Mouse (Mus musculus) cerebellum, adult 9-10 months (tissue): ENCODE measurements around the gene Smarcc1.
A peak's percentile ranks its signal among the peaks of the same experiment; 100 is the strongest.
"Not testable (repeated sequence)": the region's sequence is repeated elsewhere in the genome, so short reads cannot be mapped to it uniquely, and the experiment has no call there.

Experiments
- DNase-seq: peaks from one replicate; pipeline ENCODE4 v3.0.0; 2022

Smarcc1 gene

GRCm38 (mm10) chr9:110132201-110132605 is 14.7 kb downstream of the Smarcc1 start:
- no peak for DNase-seq

DNA sequence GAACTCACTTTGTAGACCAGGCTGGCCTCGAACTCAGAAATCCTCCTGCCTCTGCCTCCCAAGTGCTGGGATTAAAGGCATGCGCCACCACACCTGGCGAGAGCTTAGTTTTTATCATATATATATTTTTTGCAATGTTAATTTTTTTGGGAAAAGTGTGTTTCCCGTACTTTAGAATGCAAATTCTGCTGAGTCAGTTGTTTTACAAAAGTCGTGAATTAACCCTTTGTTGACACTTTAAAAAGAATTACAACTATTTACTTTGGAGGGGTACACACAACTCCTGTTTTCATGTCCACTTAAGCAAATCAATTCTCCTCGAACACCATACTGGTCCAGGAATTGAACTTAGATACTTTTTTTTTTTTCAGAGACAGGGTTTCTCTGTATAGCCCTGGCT is 15.4 kb downstream of the Smarcc1 start:
- DNase-seq = no peak

- no peak for DNase-seq
Measured at GRCm38 (mm10) chr9:110134176-110134575, 16.7 kb downstream of the Smarcc1 start.

DNA sequence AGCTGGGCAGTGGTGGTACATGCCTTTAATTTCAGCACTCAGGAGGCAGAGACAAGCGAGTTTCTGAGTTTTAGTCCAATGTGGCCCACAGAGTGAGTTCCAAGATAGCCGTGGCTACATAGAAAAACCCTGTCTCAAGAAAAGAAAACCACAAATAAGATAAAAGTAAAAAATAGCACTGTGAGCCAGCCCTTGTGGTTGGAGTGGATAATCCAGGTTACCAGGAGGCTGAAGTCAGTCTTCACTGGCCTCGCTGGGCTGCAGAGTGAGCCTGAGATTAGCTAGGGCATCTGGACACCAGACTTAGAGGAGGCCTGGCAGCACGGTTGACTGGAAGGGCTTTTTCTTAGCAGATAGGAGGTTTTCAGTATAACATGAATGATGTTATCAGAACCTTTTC is 21.6 kb downstream of the Smarcc1 start:
- DNase-seq = no peak

- DNase-seq = no peak
Measured at GRCm38 (mm10) chr9:110142097-110142496, 24.6 kb downstream of the Smarcc1 start.

DNA sequence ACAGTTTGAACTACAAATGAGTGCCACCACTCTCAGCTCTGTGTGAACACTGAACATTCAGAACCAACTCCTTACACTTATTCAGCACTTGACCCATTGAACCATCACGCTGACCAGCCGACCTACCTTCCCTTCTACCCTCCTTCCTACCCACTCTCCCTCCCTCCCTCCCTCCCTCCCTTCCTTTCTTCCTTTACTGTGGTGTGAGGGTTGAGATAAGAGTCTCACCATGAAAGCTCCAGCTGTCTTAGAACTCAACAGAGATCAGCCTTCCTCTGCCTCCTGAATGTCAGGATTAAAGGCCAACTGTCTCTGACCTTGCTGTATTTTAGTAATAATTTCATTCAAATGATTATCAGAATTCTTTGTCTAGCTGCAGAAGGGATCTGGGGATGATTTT is 31.1 kb downstream of the Smarcc1 start:
- no peak for DNase-seq

GRCm38 (mm10) chr9:110159036-110159435 is 41.5 kb downstream of the Smarcc1 start:
- no peak for DNase-seq

- DNase-seq = not testable (repeated sequence)
Measured at GRCm38 (mm10) chr9:110160486-110160885, 43.0 kb downstream of the Smarcc1 start.

DNA sequence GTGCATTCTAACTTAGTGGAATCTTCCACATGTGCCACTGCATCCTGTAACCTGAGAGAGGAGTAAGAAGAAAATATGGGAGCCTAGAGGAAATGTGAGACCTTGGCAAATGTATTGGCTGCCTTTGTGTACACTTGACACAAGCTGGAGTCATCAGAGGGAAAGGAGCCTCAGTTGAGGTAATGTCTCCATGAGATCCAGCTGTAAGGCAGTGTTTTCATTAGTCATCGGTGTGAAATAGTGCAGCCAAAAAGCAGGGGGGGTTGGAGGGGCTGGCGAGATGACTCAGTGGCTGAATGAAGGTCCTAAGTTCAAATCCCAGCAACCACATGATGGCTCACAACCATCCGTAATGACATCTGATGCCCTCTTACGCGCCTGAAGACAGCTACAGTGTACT is 44.9 kb downstream of the Smarcc1 start:
- DNase-seq = no peak

- DNase-seq = no peak
Measured at GRCm38 (mm10) chr9:110163071-110163470, 45.6 kb downstream of the Smarcc1 start.

DNA sequence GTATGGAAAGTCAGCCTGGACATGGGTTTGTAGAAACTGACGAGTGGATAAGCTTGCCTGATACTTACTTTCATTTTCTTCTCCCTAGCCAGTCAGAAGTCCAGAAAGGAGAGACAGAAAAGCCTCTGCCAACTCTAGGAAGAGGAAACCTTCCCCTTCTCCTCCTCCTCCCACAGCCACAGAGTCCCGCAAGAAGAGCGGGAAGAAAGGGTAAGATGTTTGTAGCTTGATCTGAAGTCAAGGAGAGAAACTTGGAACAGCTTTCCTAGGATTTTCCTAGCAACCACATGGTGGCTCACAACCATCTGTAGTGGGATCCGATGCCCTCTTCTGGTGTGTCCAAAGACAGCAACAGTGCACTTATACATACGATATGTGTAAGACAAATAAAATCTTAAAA is 53.4 kb downstream of the Smarcc1 start:
- DNase-seq = peak; percentile 8

GRCm38 (mm10) chr9:110199870-110200269 is 82.4 kb downstream of the Smarcc1 start:
- DNase-seq = no peak

- DNase-seq = peak; percentile 22
Measured at GRCm38 (mm10) chr9:110205526-110206404, 88.3 kb downstream of the Smarcc1 start.

DNA sequence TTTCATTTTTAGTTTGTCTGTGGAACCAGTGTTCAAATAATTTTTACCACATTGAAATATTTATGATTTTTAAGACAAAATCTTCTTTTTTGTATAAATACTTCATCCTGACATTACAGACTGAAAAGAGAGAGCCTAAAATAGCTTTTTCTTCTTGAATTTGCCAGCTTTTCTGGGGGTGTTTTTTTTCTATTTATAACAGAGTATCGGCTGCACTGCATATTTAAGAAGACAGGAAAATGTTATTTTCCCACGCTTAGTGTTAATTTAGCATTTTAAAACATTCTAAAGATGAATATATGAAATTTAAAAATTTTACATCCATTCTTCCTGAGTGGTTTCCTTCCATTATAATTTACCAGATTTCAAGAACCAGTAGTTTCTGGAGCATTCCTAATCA is 88.9 kb downstream of the Smarcc1 start:
- no peak for DNase-seq

GRCm38 (mm10) chr9:110208265-110208664 is 90.8 kb downstream of the Smarcc1 start:
- DNase-seq = no peak

- DNase-seq = no peak
Measured at GRCm38 (mm10) chr9:110208967-110209366, 91.5 kb downstream of the Smarcc1 start.

GRCm38 (mm10) chr9:110224273-110224672 is 106.8 kb downstream of the Smarcc1 start:
- no peak for DNase-seq

- DNase-seq = no peak
Measured at GRCm38 (mm10) chr9:110226191-110226590, 108.7 kb downstream of the Smarcc1 start.

GRCm38 (mm10) chr9:110228671-110229070 is 111.2 kb downstream of the Smarcc1 start:
- no peak for DNase-seq

DNA sequence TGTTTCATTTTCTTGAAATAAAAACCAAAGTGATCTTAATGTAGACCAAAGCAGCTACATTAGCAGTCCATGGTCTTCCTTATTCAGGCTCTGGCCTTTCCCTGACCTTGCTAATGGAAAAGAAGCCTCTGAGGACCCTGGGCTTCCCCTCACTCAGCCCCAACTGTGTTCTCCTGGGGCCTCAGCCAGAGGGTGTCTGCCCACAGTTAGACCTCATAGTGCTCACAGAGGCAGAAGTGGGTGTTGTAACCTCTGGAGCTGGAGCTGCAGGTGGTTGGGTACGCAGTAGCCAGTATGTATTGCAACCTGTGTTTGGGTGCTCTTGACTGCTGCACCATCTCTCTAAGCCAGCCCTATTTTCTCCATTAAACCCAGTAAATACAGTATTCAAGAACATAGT is 111.6 kb downstream of the Smarcc1 start:
- DNase-seq = no peak

GRCm38 (mm10) chr9:110229566-110230248 is 112.2 kb downstream of the Smarcc1 start:
- DNase-seq = peak; percentile 69

- DNase-seq = peak; percentile 92
Measured at GRCm38 (mm10) chr9:110230395-110231071, 113.0 kb downstream of the Smarcc1 start.

DNA sequence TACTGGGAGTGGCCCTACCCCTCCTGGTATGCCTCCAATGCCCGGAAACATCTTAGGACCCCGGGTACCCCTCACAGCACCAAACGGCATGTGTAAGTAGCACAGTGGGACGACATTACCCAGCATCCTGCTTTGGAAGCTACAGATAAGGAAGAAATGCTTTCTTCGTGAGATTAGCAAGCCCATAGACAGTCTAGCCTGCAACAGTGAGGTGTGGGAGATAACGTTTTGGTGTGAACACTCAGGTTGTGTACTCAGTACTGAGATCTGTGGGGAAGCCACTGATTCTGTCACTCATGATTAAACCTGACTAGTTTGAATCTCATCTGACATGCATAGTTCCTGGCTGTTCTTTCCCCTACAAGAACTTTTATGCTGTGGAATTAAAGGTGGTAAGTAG is 117.5 kb downstream of the Smarcc1 start:
- DNase-seq = no peak
